Mouse (Mus musculus): ENCODE measurements around the gene Rgs19. TPM values are rescaled to one million over a fixed set of nuclear protein-coding genes. Genes with fewer than 3 reads are reported as not detected.

Rgs19 gene
- polyA plus RNA-seq, 1 experiment from 2014 or later: 91.3 TPM

DNA sequence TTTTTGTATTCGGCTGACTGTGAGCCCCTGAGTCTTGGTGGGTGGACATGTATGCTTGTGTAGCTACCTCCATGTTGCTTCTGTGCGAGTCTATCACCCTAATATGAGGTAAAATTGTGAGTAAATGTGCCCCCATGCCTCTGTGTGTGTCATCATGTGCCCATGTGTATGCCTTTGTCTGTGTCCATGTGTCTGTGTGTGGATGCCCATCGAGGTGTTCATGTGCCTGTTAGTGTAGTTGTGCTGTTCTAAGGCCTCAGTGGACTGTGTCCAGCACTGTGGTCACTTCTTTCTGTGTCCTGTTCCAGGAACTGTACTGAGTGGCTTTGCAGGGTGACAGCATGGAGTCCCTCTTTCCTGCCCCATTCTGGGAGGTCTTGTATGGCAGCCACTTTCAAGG is 21.6 kb upstream of the Rgs19 start:
- no peak overlapping the region for H3K9ac ChIP-seq
- TF ChIP-seq CTCF (IDR thresholded peaks at IDR 0.05; ENCODE audit: low read depth): no peak
- H3K36me3 ChIP-seq (ENCODE audit: insufficient read depth): no peaks in the 10 kb centered on the region
- WGBS: 69% methylated on average over 3 of the region's 3 CpGs
- DNase-seq (no peak), ATAC-seq (ENCODE audit: insufficient read depth) (no peak)
- no peaks in the 10 kb centered on the region for H3K9me3 ChIP-seq (ENCODE audit: low read depth, low read length)
- peak overlapping the region; percentile 39 for H3K4me2 ChIP-seq
- H3K4me3 ChIP-seq (ENCODE audit: low read depth, low read length): no peak overlapping the region
- H3K27ac ChIP-seq (ENCODE audit: low read depth): no peak overlapping the region
- no peaks in the 10 kb centered on the region for H3K27me3 ChIP-seq (ENCODE audit: insufficient read depth, low read length)
- H3K4me1 ChIP-seq (ENCODE audit: insufficient read depth): no peaks in the 10 kb centered on the region

- Histone ChIP-seq H3K27ac (ENCODE audit: low read depth) (no peak within 1 kb of the TSS), H3K4me1 (ENCODE audit: insufficient read depth) (no peaks in the 10 kb centered on the region), H3K9ac (no peak within 1 kb of the TSS), H3K4me2 (peak within 1 kb of the TSS; percentile 39), H3K4me3 (ENCODE audit: low read depth, low read length) (no peak within 1 kb of the TSS), H3K27me3 (ENCODE audit: insufficient read depth, low read length) (no peaks in the 10 kb centered on the region), H3K9me3 (ENCODE audit: low read depth, low read length) (no peaks in the 10 kb centered on the region), H3K36me3 (ENCODE audit: insufficient read depth) (no peaks in the 10 kb centered on the region)
- TF ChIP-seq CTCF (IDR thresholded peaks at IDR 0.05; ENCODE audit: low read depth): no peak
- peak; percentile 52; the same call in 1 of the 2 replicates for ATAC-seq (ENCODE audit: insufficient read depth)
- WGBS: 0% methylated on average over 7 of the region's 7 CpGs
- DNase-seq: peak; percentile 60
These were observed 21.1 kb upstream of the Rgs19 start, which contains the start of gene Oprl1 for GRCm38 (mm10) chr2:181714903-181715326. Oprl1 (plus strand) TSS chr2:181715016.

DNA sequence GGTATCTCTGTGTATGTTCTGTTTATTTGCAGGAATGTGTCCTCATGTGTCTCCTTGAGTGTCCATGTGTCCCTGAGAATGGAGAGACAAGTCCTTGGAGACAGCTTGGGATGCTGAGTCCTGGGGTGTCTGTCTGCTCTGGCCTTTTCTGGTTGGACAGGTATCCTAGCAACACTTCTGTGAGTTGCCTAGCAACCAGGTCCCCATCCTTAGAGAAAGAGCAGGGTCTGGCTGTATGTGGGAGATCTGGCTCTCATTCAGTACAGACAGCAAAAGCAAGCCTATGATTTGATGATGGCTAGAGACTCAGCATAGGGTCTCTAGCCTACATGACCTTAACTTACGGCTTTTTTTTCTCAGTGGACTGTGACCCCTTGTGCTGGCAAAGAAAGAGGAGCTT is 20.0 kb upstream of the Rgs19 start:
- no peak for DNase-seq
- TF ChIP-seq CTCF (IDR thresholded peaks at IDR 0.05; ENCODE audit: low read depth): no peak

GRCm38 (mm10) chr2:181706668-181707067 is 12.9 kb upstream of the Rgs19 start:
- no peaks in the 10 kb centered on the region for H3K27me3 ChIP-seq (ENCODE audit: insufficient read depth, low read length)
- peak; percentile 45 for TF ChIP-seq CTCF (IDR thresholded peaks at IDR 0.05; ENCODE audit: low read depth)
- no peaks in the 10 kb centered on the region for H3K36me3 ChIP-seq (ENCODE audit: insufficient read depth)
- DNase-seq (peak; percentile 46), ATAC-seq (ENCODE audit: insufficient read depth) (no peak)
- no peaks in the 10 kb centered on the region for H3K9me3 ChIP-seq (ENCODE audit: low read depth, low read length)
- H3K9ac ChIP-seq: no peak overlapping the region
- H3K27ac ChIP-seq (ENCODE audit: low read depth): no peak overlapping the region
- no peak overlapping the region for H3K4me2 ChIP-seq
- H3K4me1 ChIP-seq (ENCODE audit: insufficient read depth): no peaks in the 10 kb centered on the region
- whole genome bisulfite sequencing: 30% methylated on average over 4 of the region's 4 CpGs
- H3K4me3 ChIP-seq (ENCODE audit: low read depth, low read length): no peak overlapping the region

More for the DNA sequence above, 20.0 kb upstream of the Rgs19 start:
- ATAC-seq (ENCODE audit: insufficient read depth): no peak
- Histone ChIP-seq H3K9me3 (ENCODE audit: low read depth, low read length) (no peaks in the 10 kb centered on the region), H3K4me2 (no peak overlapping the region), H3K36me3 (ENCODE audit: insufficient read depth) (no peaks in the 10 kb centered on the region), H3K4me3 (ENCODE audit: low read depth, low read length) (no peak overlapping the region), H3K9ac (no peak overlapping the region), H3K27ac (ENCODE audit: low read depth) (no peak overlapping the region), H3K27me3 (ENCODE audit: insufficient read depth, low read length) (no peaks in the 10 kb centered on the region), H3K4me1 (ENCODE audit: insufficient read depth) (no peaks in the 10 kb centered on the region)
- WGBS: 78% methylated on average over 1 of the region's 1 CpGs

GRCm38 (mm10) chr2:181698241-181698640 is 4.5 kb upstream of the Rgs19 start, which contains the start of gene Lkaaear1:
Lkaaear1 (minus strand) TSS chr2:181698442.
- no peak for TF ChIP-seq CTCF (IDR thresholded peaks at IDR 0.05; ENCODE audit: low read depth)
- DNase-seq: no peak
- Histone ChIP-seq H3K4me3 (ENCODE audit: low read depth, low read length) (no peak within 1 kb of the TSS), H3K36me3 (ENCODE audit: insufficient read depth) (no peaks in the 10 kb centered on the region), H3K9ac (no peak within 1 kb of the TSS), H3K27ac (ENCODE audit: low read depth) (no peak within 1 kb of the TSS), H3K4me2 (no peak within 1 kb of the TSS), H3K4me1 (ENCODE audit: insufficient read depth) (0 out of 2 replicates have a peak, but pooled peaks cover 4% of the 10 kb centered on the region), H3K9me3 (ENCODE audit: low read depth, low read length) (no peaks in the 10 kb centered on the region), H3K27me3 (ENCODE audit: insufficient read depth, low read length) (0 out of 2 replicates have a peak, but pooled peaks cover 4% of the 10 kb centered on the region)
- ATAC-seq (ENCODE audit: insufficient read depth): no peak
- 45% methylated on average over 5 of the region's 5 CpGs for WGBS

- no peak overlapping the region for H3K4me3 ChIP-seq (ENCODE audit: low read depth, low read length)
- no peak for TF ChIP-seq CTCF (IDR thresholded peaks at IDR 0.05; ENCODE audit: low read depth)
- peaks cover 10% of the 10 kb centered on the region; the same call in 1 of the 2 replicates for H3K4me1 ChIP-seq (ENCODE audit: insufficient read depth)
- H3K4me2 ChIP-seq: no peak overlapping the region
- H3K27me3 ChIP-seq (ENCODE audit: insufficient read depth, low read length): 0 out of 2 replicates have a peak, but pooled peaks cover 4% of the 10 kb centered on the region
- H3K36me3 ChIP-seq (ENCODE audit: insufficient read depth): no peaks in the 10 kb centered on the region
- WGBS: 70% methylated on average over 33 of the region's 33 CpGs
- H3K9ac ChIP-seq: no peak overlapping the region
- DNase-seq (no peak), ATAC-seq (ENCODE audit: insufficient read depth) (no peak)
- H3K9me3 ChIP-seq (ENCODE audit: low read depth, low read length): no peaks in the 10 kb centered on the region
- H3K27ac ChIP-seq (ENCODE audit: low read depth): no peak overlapping the region
These were observed 3.1 kb upstream of the Rgs19 start for GRCm38 (mm10) chr2:181696801-181697420.

DNA sequence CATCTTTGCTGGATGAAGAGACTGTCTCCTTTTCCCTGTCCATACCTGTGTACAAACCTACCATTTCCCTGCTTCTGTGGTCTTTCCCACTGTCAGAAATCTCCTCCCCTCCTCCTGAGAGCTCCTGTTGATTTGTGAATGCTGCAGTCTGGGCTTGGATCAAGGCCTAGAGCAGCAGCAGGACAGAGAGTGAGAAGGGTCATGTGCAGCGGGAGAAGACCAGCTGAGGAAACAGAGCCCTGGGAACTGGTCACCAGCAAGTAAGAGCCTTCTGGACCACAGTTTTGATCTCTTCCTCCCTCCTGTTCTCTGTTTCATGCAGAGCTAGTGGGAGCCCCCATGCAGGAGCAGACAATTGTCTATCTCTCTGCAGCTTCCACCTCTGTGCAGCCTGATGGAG is 2.0 kb upstream of the Rgs19 start:
- no peak for ATAC-seq (ENCODE audit: insufficient read depth)
- no peak for TF ChIP-seq CTCF (IDR thresholded peaks at IDR 0.05; ENCODE audit: low read depth)

More for the DNA sequence above, 2.0 kb upstream of the Rgs19 start:
- no peak overlapping the region for H3K27ac ChIP-seq (ENCODE audit: low read depth)
- WGBS: 50% methylated on average over 1 of the region's 1 CpGs
- DNase-seq: no peak
- 0 out of 2 replicates have a peak, but pooled peaks cover 4% of the 10 kb centered on the region for H3K27me3 ChIP-seq (ENCODE audit: insufficient read depth, low read length)
- H3K9me3 ChIP-seq (ENCODE audit: low read depth, low read length): no peaks in the 10 kb centered on the region
- H3K4me3 ChIP-seq (ENCODE audit: low read depth, low read length): no peak overlapping the region
- 0 out of 2 replicates have a peak, but pooled peaks cover 1% of the 10 kb centered on the region for H3K36me3 ChIP-seq (ENCODE audit: insufficient read depth)
- no peak overlapping the region for H3K4me2 ChIP-seq
- peaks cover 10% of the 10 kb centered on the region; the same call in 1 of the 2 replicates for H3K4me1 ChIP-seq (ENCODE audit: insufficient read depth)
- no peak overlapping the region for H3K9ac ChIP-seq

All from lung, embryonic 14.5 days (tissue).